Mouse (Mus musculus): ENCODE data around the gene Hectd1. TPM values are rescaled to one million over a fixed set of nuclear protein-coding genes. Genes with fewer than 3 reads are reported as not detected.

Gene Hectd1
- polyA plus RNA-seq, 1 experiment from 2014 or later, result 36.7 TPM

GRCm38 (mm10) chr12:51830671-51831070 lies 1.3 kb upstream of the Hectd1 start:
- no peak for ATAC-seq (ENCODE audit: insufficient read depth, low FRiP score)
- Histone ChIP-seq H3K4me3 (replicated peaks; ENCODE audit: low read length) (peak overlapping the region; percentile 98), H3K27me3 (ENCODE audit: control insufficient read depth, insufficient read depth, low read length) (no peaks in the 10 kb centered on the region), H3K36me3 (ENCODE audit: control insufficient read depth, insufficient read depth, low read length) (no peaks in the 10 kb centered on the region), H3K9ac (ENCODE audit: low read length) (no peak overlapping the region), H3K9me3 (replicated peaks; ENCODE audit: control insufficient read depth, low read length) (no peaks in the 10 kb centered on the region), H3K4me2 (ENCODE audit: low read depth, low read length) (peak overlapping the region; percentile 73), H3K4me1 (ENCODE audit: control insufficient read depth, insufficient read depth, low read length) (peaks cover 7% of the 10 kb centered on the region), H3K27ac (ENCODE audit: low read length) (no peak overlapping the region)
- 81% methylated on average over 1 of the region's 1 CpGs for WGBS

- H3K36me3 ChIP-seq (ENCODE audit: control insufficient read depth, insufficient read depth, low read length), result 0 out of 2 replicates have a peak, but pooled peaks cover 2% of the 10 kb centered on the region
- no peaks in the 10 kb centered on the region for H3K9me3 ChIP-seq (replicated peaks; ENCODE audit: control insufficient read depth, low read length)
- no peaks in the 10 kb centered on the region for H3K27me3 ChIP-seq (ENCODE audit: control insufficient read depth, insufficient read depth, low read length)
- H3K4me2 ChIP-seq (ENCODE audit: low read depth, low read length), result peak overlapping the region; percentile 73
- peak overlapping the region; percentile 100 for H3K9ac ChIP-seq (ENCODE audit: low read length)
- under 1% methylated on average over 12 of the region's 12 CpGs for WGBS
- peak overlapping the region; percentile 99 for H3K27ac ChIP-seq (ENCODE audit: low read length)
- H3K4me1 ChIP-seq (ENCODE audit: control insufficient read depth, insufficient read depth, low read length), result peaks cover 7% of the 10 kb centered on the region
- peak overlapping the region; percentile 98 for H3K4me3 ChIP-seq (replicated peaks; ENCODE audit: low read length)
- no peak for ATAC-seq (ENCODE audit: insufficient read depth, low FRiP score)
These were observed 704 bp upstream of the Hectd1 start for GRCm38 (mm10) chr12:51830077-51830402.

- under 1% methylated on average over 66 of the region's 66 CpGs for WGBS
These were observed 533 bp downstream of the Hectd1 start for GRCm38 (mm10) chr12:51828716-51829289.

GRCm38 (mm10) chr12:51827958-51828650 lies 1.2 kb downstream of the Hectd1 start:
- 9% methylated on average over 6 of the region's 6 CpGs for WGBS
- H3K4me1 ChIP-seq (ENCODE audit: control insufficient read depth, insufficient read depth, low read length), result peaks cover 7% of the 10 kb centered on the region
- H3K36me3 ChIP-seq (ENCODE audit: control insufficient read depth, insufficient read depth, low read length), result peaks cover 7% of the 10 kb centered on the region; the same call in 1 of the 2 replicates
- peak overlapping the region; percentile 100 for H3K9ac ChIP-seq (ENCODE audit: low read length)
- H3K9me3 ChIP-seq (replicated peaks; ENCODE audit: control insufficient read depth, low read length), result no peaks in the 10 kb centered on the region
- H3K4me2 ChIP-seq (ENCODE audit: low read depth, low read length), result peak overlapping the region; percentile 74
- H3K27ac ChIP-seq (ENCODE audit: low read length), result peak overlapping the region; percentile 99
- no peaks in the 10 kb centered on the region for H3K27me3 ChIP-seq (ENCODE audit: control insufficient read depth, insufficient read depth, low read length)
- ATAC-seq (ENCODE audit: insufficient read depth, low FRiP score), result no peak
- H3K4me3 ChIP-seq (replicated peaks; ENCODE audit: low read length), result peak overlapping the region; percentile 98

More at GRCm38 (mm10) chr12:51828716-51829289, 533 bp downstream of the Hectd1 start:
- Histone ChIP-seq H3K9ac (ENCODE audit: low read length) (peak overlapping the region; percentile 100), H3K4me3 (replicated peaks; ENCODE audit: low read length) (peak overlapping the region; percentile 98), H3K4me1 (ENCODE audit: control insufficient read depth, insufficient read depth, low read length) (peaks cover 7% of the 10 kb centered on the region), H3K27me3 (ENCODE audit: control insufficient read depth, insufficient read depth, low read length) (no peaks in the 10 kb centered on the region), H3K4me2 (ENCODE audit: low read depth, low read length) (peak overlapping the region; percentile 74), H3K27ac (ENCODE audit: low read length) (peak overlapping the region; percentile 99), H3K9me3 (replicated peaks; ENCODE audit: control insufficient read depth, low read length) (no peaks in the 10 kb centered on the region), H3K36me3 (ENCODE audit: control insufficient read depth, insufficient read depth, low read length) (peaks cover 7% of the 10 kb centered on the region; the same call in 1 of the 2 replicates)
- ATAC-seq (ENCODE audit: insufficient read depth, low FRiP score), result peak; percentile 0; the same call in 1 of the 2 replicates

GRCm38 (mm10) chr12:51825338-51825737 lies 4.0 kb downstream of the Hectd1 start:
- ATAC-seq (ENCODE audit: insufficient read depth, low FRiP score), result no peak

GRCm38 (mm10) chr12:51823311-51823710 lies 6.0 kb downstream of the Hectd1 start:
- no peaks in the 10 kb centered on the region for H3K27me3 ChIP-seq (ENCODE audit: control insufficient read depth, insufficient read depth, low read length)
- no peak for ATAC-seq (ENCODE audit: insufficient read depth, low FRiP score)
- H3K4me2 ChIP-seq (ENCODE audit: low read depth, low read length), result no peak overlapping the region
- H3K9ac ChIP-seq (ENCODE audit: low read length), result no peak overlapping the region
- H3K4me1 ChIP-seq (ENCODE audit: control insufficient read depth, insufficient read depth, low read length), result peaks cover 16% of the 10 kb centered on the region
- no peaks in the 10 kb centered on the region for H3K9me3 ChIP-seq (replicated peaks; ENCODE audit: control insufficient read depth, low read length)
- no peak overlapping the region for H3K4me3 ChIP-seq (replicated peaks; ENCODE audit: low read length)
- WGBS, result 92% methylated on average over 5 of the region's 5 CpGs
- H3K36me3 ChIP-seq (ENCODE audit: control insufficient read depth, insufficient read depth, low read length), result peaks cover 7% of the 10 kb centered on the region; the same call in 1 of the 2 replicates
- no peak overlapping the region for H3K27ac ChIP-seq (ENCODE audit: low read length)

More at GRCm38 (mm10) chr12:51825338-51825737, 4.0 kb downstream of the Hectd1 start:
- H3K9ac ChIP-seq (ENCODE audit: low read length), result no peak overlapping the region
- H3K9me3 ChIP-seq (replicated peaks; ENCODE audit: control insufficient read depth, low read length), result no peaks in the 10 kb centered on the region
- 72% methylated on average over 2 of the region's 2 CpGs for WGBS
- no peak overlapping the region for H3K27ac ChIP-seq (ENCODE audit: low read length)
- H3K4me2 ChIP-seq (ENCODE audit: low read depth, low read length), result no peak overlapping the region
- peaks cover 11% of the 10 kb centered on the region for H3K4me1 ChIP-seq (ENCODE audit: control insufficient read depth, insufficient read depth, low read length)
- peaks cover 7% of the 10 kb centered on the region; the same call in 1 of the 2 replicates for H3K36me3 ChIP-seq (ENCODE audit: control insufficient read depth, insufficient read depth, low read length)
- H3K27me3 ChIP-seq (ENCODE audit: control insufficient read depth, insufficient read depth, low read length), result no peaks in the 10 kb centered on the region
- no peak overlapping the region for H3K4me3 ChIP-seq (replicated peaks; ENCODE audit: low read length)

- H3K4me3 ChIP-seq (replicated peaks; ENCODE audit: low read length), result no peak overlapping the region
- no peak for ATAC-seq (ENCODE audit: insufficient read depth, low FRiP score)
- WGBS, result 71% methylated on average over 2 of the region's 2 CpGs
- H3K27ac ChIP-seq (ENCODE audit: low read length), result no peak overlapping the region
- H3K4me2 ChIP-seq (ENCODE audit: low read depth, low read length), result no peak overlapping the region
- H3K4me1 ChIP-seq (ENCODE audit: control insufficient read depth, insufficient read depth, low read length), result peaks cover 21% of the 10 kb centered on the region
- no peak overlapping the region for H3K9ac ChIP-seq (ENCODE audit: low read length)
- H3K27me3 ChIP-seq (ENCODE audit: control insufficient read depth, insufficient read depth, low read length), result no peaks in the 10 kb centered on the region
- no peaks in the 10 kb centered on the region for H3K9me3 ChIP-seq (replicated peaks; ENCODE audit: control insufficient read depth, low read length)
- H3K36me3 ChIP-seq (ENCODE audit: control insufficient read depth, insufficient read depth, low read length), result peaks cover 7% of the 10 kb centered on the region; the same call in 1 of the 2 replicates
These were observed 6.5 kb downstream of the Hectd1 start for GRCm38 (mm10) chr12:51822861-51823260.

GRCm38 (mm10) chr12:51822236-51822635 lies 7.1 kb downstream of the Hectd1 start:
- Histone ChIP-seq H3K27me3 (ENCODE audit: control insufficient read depth, insufficient read depth, low read length) (no peaks in the 10 kb centered on the region), H3K9ac (ENCODE audit: low read length) (no peak overlapping the region), H3K36me3 (ENCODE audit: control insufficient read depth, insufficient read depth, low read length) (peaks cover 7% of the 10 kb centered on the region), H3K4me2 (ENCODE audit: low read depth, low read length) (no peak overlapping the region), H3K4me1 (ENCODE audit: control insufficient read depth, insufficient read depth, low read length) (peaks cover 17% of the 10 kb centered on the region), H3K4me3 (replicated peaks; ENCODE audit: low read length) (no peak overlapping the region), H3K27ac (ENCODE audit: low read length) (no peak overlapping the region), H3K9me3 (replicated peaks; ENCODE audit: control insufficient read depth, low read length) (no peaks in the 10 kb centered on the region)
- 75% methylated on average over 3 of the region's 3 CpGs for WGBS
- ATAC-seq (ENCODE audit: insufficient read depth, low FRiP score), result no peak

GRCm38 (mm10) chr12:51821256-51821655 lies 8.1 kb downstream of the Hectd1 start:
- Histone ChIP-seq H3K27me3 (ENCODE audit: control insufficient read depth, insufficient read depth, low read length) (no peaks in the 10 kb centered on the region), H3K9ac (ENCODE audit: low read length) (no peak overlapping the region), H3K4me2 (ENCODE audit: low read depth, low read length) (no peak overlapping the region), H3K4me3 (replicated peaks; ENCODE audit: low read length) (no peak overlapping the region), H3K27ac (ENCODE audit: low read length) (no peak overlapping the region), H3K4me1 (ENCODE audit: control insufficient read depth, insufficient read depth, low read length) (peaks cover 14% of the 10 kb centered on the region; the same call in 1 of the 2 replicates), H3K9me3 (replicated peaks; ENCODE audit: control insufficient read depth, low read length) (no peaks in the 10 kb centered on the region), H3K36me3 (ENCODE audit: control insufficient read depth, insufficient read depth, low read length) (peaks cover 7% of the 10 kb centered on the region)
- no peak for ATAC-seq (ENCODE audit: insufficient read depth, low FRiP score)
- 38% methylated on average over 2 of the region's 2 CpGs for WGBS

Data from stomach, embryonic 16.5 days (tissue).